Mouse (Mus musculus) forebrain, embryonic 13.5 days (tissue): ENCODE measurements around the gene Zrsr2. TPM values are rescaled to one million over a fixed set of nuclear protein-coding genes. Genes with fewer than 3 reads are reported as not detected.

Experiments
- ATAC-seq: fragments of 200-750 bp; cut with Nextera tagmentation; 2 replicates; pipeline ENCODE4 v1.8.0; 2017
- H3K27ac ChIP-seq: fragments of 300-500 bp; sonication (generic); 2 replicates; pipeline ENCODE4 v1.5.1; 2015; ENCODE audit warnings: inconsistent platforms, mild to moderate bottlenecking, moderate library complexity
- H3K27me3 ChIP-seq: fragments of 300-500 bp; sonication (generic); 2 replicates; pipeline ENCODE4 v1.6.1; 2015; ENCODE audit warnings: mild to moderate bottlenecking, inconsistent platforms
- H3K36me3 ChIP-seq: fragments of 300-500 bp; sonication (generic); 2 replicates; pipeline ENCODE4 v1.6.1; 2015; ENCODE audit warnings: mild to moderate bottlenecking, inconsistent platforms; ENCODE audit not compliant: poor library complexity, severe bottlenecking
- H3K4me1 ChIP-seq: fragments of 300-500 bp; sonication (generic); 2 replicates; pipeline ENCODE4 v1.6.1; 2015; ENCODE audit warnings: inconsistent platforms
- H3K4me2 ChIP-seq: fragments of 300-500 bp; sonication (generic); 2 replicates; pipeline ENCODE4 v1.6.1; 2015; ENCODE audit warnings: inconsistent platforms, mild to moderate bottlenecking, moderate library complexity
- H3K4me3 ChIP-seq: fragments of 300-500 bp; sonication (generic); 2 replicates; pipeline ENCODE4 v1.5.1; 2015; ENCODE audit warnings: mild to moderate bottlenecking, inconsistent platforms
- H3K9ac ChIP-seq: fragments of 300-500 bp; sonication (generic); 2 replicates; pipeline ENCODE4 v1.6.1; 2015; ENCODE audit warnings: mild to moderate bottlenecking, inconsistent platforms
- H3K9me3 ChIP-seq: fragments of 300-500 bp; sonication (generic); replicated peaks from 2 replicates; pipeline ENCODE4 v1.6.1; 2016; ENCODE audit warnings: inconsistent platforms
- WGBS: fragments of 180-500 bp; shearing (Covaris S2); methylation state at CpG from one replicate; pipeline ENCODE4 v1.1.7; 2015; 5-methylcytosine and 5-hydroxymethylcytosine counted together
- polyA plus RNA-seq: library from polyadenylated mRNA; unstranded; fragments of >200 nt; fragmentation: Nextera tagmentation; extraction: Ambion mirVana; gene quantifications from 2 replicates; pipeline ENCODE4 v1.2.1, GENCODE M21; 2015

The Zrsr2 gene
- polyA plus RNA-seq, 1 experiment from 2014 or later: 61.0 TPM

DNA sequence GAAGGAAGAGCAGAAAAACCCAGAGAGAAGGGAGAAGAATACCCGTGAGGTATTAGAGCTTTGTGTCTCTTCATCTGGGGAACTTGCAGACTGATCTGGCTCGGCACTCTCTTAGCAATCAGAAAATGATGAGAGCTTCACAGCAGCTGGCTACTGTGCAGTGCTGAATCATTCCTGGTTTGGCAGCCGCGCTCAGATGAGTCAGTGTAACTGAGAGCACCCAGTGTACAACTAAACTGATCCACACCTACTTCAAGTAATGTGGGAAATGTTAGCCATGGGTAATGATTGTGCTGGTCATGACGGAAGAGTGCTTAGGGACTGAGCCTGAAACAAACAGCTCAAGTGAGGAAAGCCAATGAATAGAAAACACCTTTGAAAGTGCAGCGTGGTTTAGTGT lies 19.9 kb downstream of the Zrsr2 start:
- Histone ChIP-seq H3K27ac (no peak overlapping the region), H3K36me3 (peaks cover 12% of the 10 kb centered on the region), H3K4me2 (no peak overlapping the region), H3K9ac (no peak overlapping the region), H3K9me3 (no peaks in the 10 kb centered on the region), H3K27me3 (no peaks in the 10 kb centered on the region; the same call in 1 of the 2 replicates), H3K4me1 (no peaks in the 10 kb centered on the region), H3K4me3 (no peak overlapping the region)
- ATAC-seq: no peak
- 95% methylated on average over 6 of the region's 6 CpGs for WGBS

- ATAC-seq: no peak
- H3K9ac ChIP-seq: no peak overlapping the region
- peaks cover 4% of the 10 kb centered on the region; the same call in 1 of the 2 replicates for H3K36me3 ChIP-seq
- no peak overlapping the region for H3K4me2 ChIP-seq
- WGBS: 78% methylated on average over 8 of the region's 8 CpGs
- H3K9me3 ChIP-seq: no peaks in the 10 kb centered on the region
- H3K4me1 ChIP-seq: no peaks in the 10 kb centered on the region
- H3K27ac ChIP-seq: no peak overlapping the region
- H3K27me3 ChIP-seq: no peaks in the 10 kb centered on the region; the same call in 1 of the 2 replicates
- H3K4me3 ChIP-seq: no peak overlapping the region
Observed at GRCm38 (mm10) chrX:163934731-163935130, 23.7 kb downstream of the Zrsr2 start.

DNA sequence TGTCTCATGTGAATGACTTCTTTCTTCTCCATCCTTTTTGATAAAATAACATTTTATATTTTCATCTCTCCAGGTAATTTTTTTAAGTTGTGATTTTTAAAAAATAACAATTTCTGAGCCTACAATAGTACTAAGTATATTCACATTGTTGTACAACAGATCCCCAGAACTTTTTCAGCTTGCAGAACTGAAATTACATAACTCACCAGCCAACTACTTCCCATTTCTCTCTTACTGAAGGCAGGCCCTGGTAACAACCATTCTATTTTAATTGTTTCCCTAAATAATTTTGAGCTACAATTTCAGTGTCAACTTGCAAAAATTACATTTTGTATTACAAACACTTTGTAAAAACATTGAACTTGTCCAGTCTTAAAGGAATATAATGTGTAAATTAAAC lies 28.9 kb downstream of the Zrsr2 start:
- no peak overlapping the region for H3K9ac ChIP-seq
- no peaks in the 10 kb centered on the region for H3K27me3 ChIP-seq
- H3K27ac ChIP-seq: no peak overlapping the region
- H3K36me3 ChIP-seq: no peaks in the 10 kb centered on the region
- no peaks in the 10 kb centered on the region for H3K9me3 ChIP-seq
- no peak for ATAC-seq
- H3K4me3 ChIP-seq: no peak overlapping the region
- no peak overlapping the region for H3K4me2 ChIP-seq
- H3K4me1 ChIP-seq: no peaks in the 10 kb centered on the region

DNA sequence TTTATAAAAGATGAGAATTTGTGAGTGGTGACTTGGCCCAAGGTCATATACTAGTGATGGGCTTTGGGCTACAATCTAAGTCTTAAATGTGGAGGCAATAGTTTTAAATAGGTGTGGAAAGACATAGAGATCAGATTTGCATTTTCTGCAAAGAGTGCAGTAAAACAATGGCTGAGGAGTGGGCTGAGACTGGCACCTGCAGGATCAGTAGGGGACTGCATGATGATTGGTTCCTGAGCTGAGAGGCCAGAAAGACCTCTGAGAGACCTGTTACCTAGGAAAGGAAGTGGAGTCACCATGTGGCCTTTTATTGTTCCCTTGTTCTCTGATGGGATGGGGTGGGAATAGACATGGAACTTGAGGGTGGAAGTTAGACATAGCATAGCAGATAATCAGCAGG lies 45.7 kb downstream of the Zrsr2 start:
- Histone ChIP-seq H3K4me2 (no peak overlapping the region), H3K27ac (no peak overlapping the region), H3K27me3 (no peaks in the 10 kb centered on the region), H3K9me3 (no peaks in the 10 kb centered on the region), H3K4me1 (no peaks in the 10 kb centered on the region; the same call in 1 of the 2 replicates), H3K4me3 (no peak overlapping the region), H3K36me3 (peaks cover 6% of the 10 kb centered on the region; the same call in 1 of the 2 replicates), H3K9ac (no peak overlapping the region)
- no peak for ATAC-seq

- no peaks in the 10 kb centered on the region; the same call in 1 of the 2 replicates for H3K4me1 ChIP-seq
- H3K27ac ChIP-seq: peak overlapping the region; percentile 92
- no peaks in the 10 kb centered on the region for H3K9me3 ChIP-seq
- H3K4me2 ChIP-seq: peak overlapping the region; percentile 54
- H3K36me3 ChIP-seq: no peaks in the 10 kb centered on the region
- H3K4me3 ChIP-seq: peak overlapping the region; percentile 64
- peak; percentile 42 for ATAC-seq
- H3K27me3 ChIP-seq: no peaks in the 10 kb centered on the region
- H3K9ac ChIP-seq: peak overlapping the region; percentile 77
- WGBS: 36% methylated on average over 12 of the region's 34 CpGs
Observed at GRCm38 (mm10) chrX:163909381-163909780, 49.1 kb downstream of the Zrsr2 start.

GRCm38 (mm10) chrX:163908337-163909250 lies 49.9 kb downstream of the Zrsr2 start, which contains the start of gene Ap1s2:
TSS of gene Ap1s2 (plus strand) at chrX:163909017.
- peak within 1 kb of the TSS; percentile 64 for H3K4me3 ChIP-seq

GRCm38 (mm10) chrX:163908003-163908336 lies 50.5 kb downstream of the Zrsr2 start:
- no peaks in the 10 kb centered on the region; the same call in 1 of the 2 replicates for H3K27me3 ChIP-seq
- peak overlapping the region; percentile 81; the same call in 1 of the 2 replicates for H3K27ac ChIP-seq
- ATAC-seq: no peak
- WGBS: 33% methylated on average over 8 of the region's 8 CpGs
- no peaks in the 10 kb centered on the region for H3K9me3 ChIP-seq
- H3K4me2 ChIP-seq: peak overlapping the region; percentile 56
- H3K4me3 ChIP-seq: peak overlapping the region; percentile 64
- no peaks in the 10 kb centered on the region; the same call in 1 of the 2 replicates for H3K4me1 ChIP-seq
- H3K9ac ChIP-seq: peak overlapping the region; percentile 63
- H3K36me3 ChIP-seq: no peaks in the 10 kb centered on the region

More at GRCm38 (mm10) chrX:163908337-163909250, 49.9 kb downstream of the Zrsr2 start, which contains the start of gene Ap1s2:
- WGBS: 19% methylated on average over 69 of the region's 80 CpGs
- H3K9me3 ChIP-seq: no peaks in the 10 kb centered on the region
- H3K4me1 ChIP-seq: no peaks in the 10 kb centered on the region; the same call in 1 of the 2 replicates
- H3K27me3 ChIP-seq: no peaks in the 10 kb centered on the region
- peak; percentile 99 for ATAC-seq
- peak within 1 kb of the TSS; percentile 92 for H3K27ac ChIP-seq
- peak within 1 kb of the TSS; percentile 56 for H3K4me2 ChIP-seq
- no peaks in the 10 kb centered on the region for H3K36me3 ChIP-seq
- H3K9ac ChIP-seq: peak within 1 kb of the TSS; percentile 77

DNA sequence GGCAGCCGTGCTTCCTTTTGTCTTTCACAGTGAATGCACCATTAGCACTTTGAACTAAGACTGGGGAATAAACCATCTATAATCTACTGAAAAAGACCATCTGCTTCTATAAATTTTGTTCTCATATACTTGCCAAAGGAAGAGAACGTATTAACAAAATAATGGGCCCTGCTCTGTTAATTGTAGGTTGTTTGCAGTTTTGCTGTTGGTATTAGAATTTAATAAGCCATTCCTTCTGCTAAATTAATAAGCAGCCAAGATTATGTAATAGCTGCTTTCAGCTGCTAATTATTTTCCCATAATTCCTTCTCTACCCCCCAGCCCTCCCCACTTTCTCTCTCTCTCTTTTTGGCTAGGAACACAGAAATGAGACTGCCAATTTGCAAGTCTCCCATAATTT lies 51.6 kb downstream of the Zrsr2 start:
- Histone ChIP-seq H3K4me1 (no peaks in the 10 kb centered on the region; the same call in 1 of the 2 replicates), H3K36me3 (no peaks in the 10 kb centered on the region), H3K4me2 (no peak overlapping the region), H3K4me3 (no peak overlapping the region), H3K9me3 (no peaks in the 10 kb centered on the region), H3K27me3 (peaks cover 4% of the 10 kb centered on the region; the same call in 1 of the 2 replicates), H3K9ac (no peak overlapping the region), H3K27ac (no peak overlapping the region)
- ATAC-seq: no peak
- WGBS: 62% methylated on average over 2 of the region's 2 CpGs

DNA sequence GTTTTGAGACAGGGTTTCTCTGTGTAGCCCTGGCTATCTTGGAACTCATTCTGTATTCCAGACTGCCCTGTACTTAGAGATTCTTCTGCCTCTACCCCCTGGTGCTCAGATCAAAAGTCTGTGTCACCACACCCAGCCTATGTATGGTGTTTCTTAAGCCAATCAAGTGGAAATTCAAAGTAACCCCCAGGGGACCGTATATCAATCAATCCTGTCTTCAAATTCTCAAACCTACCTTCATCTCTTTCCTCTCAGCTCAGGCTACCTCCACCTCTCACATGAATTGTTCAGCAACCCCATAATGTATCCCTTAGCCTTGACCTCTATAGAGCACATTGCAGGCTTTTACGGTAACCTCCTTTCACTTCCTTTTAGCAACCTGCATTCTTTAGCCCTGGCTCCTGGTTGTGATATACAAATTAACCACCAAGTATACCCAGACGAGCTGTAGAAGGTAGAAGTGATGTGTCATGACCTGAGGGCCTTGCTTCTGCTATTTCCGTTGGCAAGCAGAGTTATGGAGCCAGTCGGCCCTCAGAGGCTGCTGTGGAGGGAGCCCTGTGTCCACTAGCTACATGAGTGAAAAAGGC lies 58.9 kb downstream of the Zrsr2 start:
- no peak for ATAC-seq
- H3K36me3 ChIP-seq: no peaks in the 10 kb centered on the region
- no peaks in the 10 kb centered on the region for H3K9me3 ChIP-seq
- H3K4me1 ChIP-seq: no peaks in the 10 kb centered on the region
- no peak overlapping the region for H3K4me3 ChIP-seq
- 70% methylated on average over 5 of the region's 5 CpGs for WGBS
- no peak overlapping the region for H3K27ac ChIP-seq
- peaks cover 7% of the 10 kb centered on the region; the same call in 1 of the 2 replicates for H3K27me3 ChIP-seq
- no peak overlapping the region for H3K4me2 ChIP-seq
- no peak overlapping the region for H3K9ac ChIP-seq

DNA sequence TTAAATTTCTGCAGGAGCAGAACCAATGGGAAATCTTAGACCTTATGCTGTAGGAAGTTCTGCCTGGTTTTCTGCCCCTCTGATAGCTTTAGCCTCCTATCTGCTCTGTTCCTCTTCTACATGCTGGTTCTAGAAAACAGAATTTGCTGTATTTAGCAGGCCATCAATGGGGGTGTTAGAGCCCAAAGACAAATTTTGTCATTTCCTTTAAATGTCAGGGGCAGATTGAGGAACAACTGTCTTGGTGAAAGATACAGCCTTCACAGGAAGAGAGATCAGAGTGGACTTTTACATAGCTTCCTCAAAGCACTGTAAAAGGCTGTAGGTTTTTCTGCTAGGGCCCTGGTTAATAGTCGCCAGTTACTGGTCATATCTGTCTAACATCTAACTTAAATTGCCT lies 61.1 kb downstream of the Zrsr2 start:
- no peak overlapping the region for H3K27ac ChIP-seq
- ATAC-seq: no peak
- H3K4me2 ChIP-seq: no peak overlapping the region
- WGBS: 95% methylated on average over 1 of the region's 1 CpGs
- H3K4me3 ChIP-seq: no peak overlapping the region
- peaks cover 3% of the 10 kb centered on the region; the same call in 1 of the 2 replicates for H3K27me3 ChIP-seq
- no peaks in the 10 kb centered on the region for H3K36me3 ChIP-seq
- no peaks in the 10 kb centered on the region for H3K9me3 ChIP-seq
- no peak overlapping the region for H3K9ac ChIP-seq
- no peaks in the 10 kb centered on the region for H3K4me1 ChIP-seq

- no peak overlapping the region for H3K4me2 ChIP-seq
- H3K27me3 ChIP-seq: no peaks in the 10 kb centered on the region
- no peaks in the 10 kb centered on the region for H3K9me3 ChIP-seq
- no peak overlapping the region for H3K9ac ChIP-seq
- 41% methylated on average over 4 of the region's 4 CpGs for WGBS
- H3K36me3 ChIP-seq: no peaks in the 10 kb centered on the region
- H3K27ac ChIP-seq: no peak overlapping the region
- H3K4me1 ChIP-seq: no peaks in the 10 kb centered on the region
- H3K4me3 ChIP-seq: no peak overlapping the region
- ATAC-seq: peak; percentile 88
Observed at GRCm38 (mm10) chrX:163885539-163885981, 72.9 kb downstream of the Zrsr2 start.
